Mouse (Mus musculus) cerebellum, postnatal 4 days (tissue): ENCODE measurements at regions not wholly inside any gene's neighbourhood (a gene's known extent, or its start where the extent isn't known, plus 50 kb on each side); places are given as distances from the start of the nearest gene placed in this dataset.
A peak's percentile ranks its signal among the peaks of the same experiment; 100 is the strongest.

Source experiments
- DNase-seq, 2 experiments: peaks; one replicate each; pipeline ENCODE4 v3.0.0; 2022; ENCODE audit warnings: low spot score in 2 of 2, mixed read lengths in 1 of 2

DNA sequence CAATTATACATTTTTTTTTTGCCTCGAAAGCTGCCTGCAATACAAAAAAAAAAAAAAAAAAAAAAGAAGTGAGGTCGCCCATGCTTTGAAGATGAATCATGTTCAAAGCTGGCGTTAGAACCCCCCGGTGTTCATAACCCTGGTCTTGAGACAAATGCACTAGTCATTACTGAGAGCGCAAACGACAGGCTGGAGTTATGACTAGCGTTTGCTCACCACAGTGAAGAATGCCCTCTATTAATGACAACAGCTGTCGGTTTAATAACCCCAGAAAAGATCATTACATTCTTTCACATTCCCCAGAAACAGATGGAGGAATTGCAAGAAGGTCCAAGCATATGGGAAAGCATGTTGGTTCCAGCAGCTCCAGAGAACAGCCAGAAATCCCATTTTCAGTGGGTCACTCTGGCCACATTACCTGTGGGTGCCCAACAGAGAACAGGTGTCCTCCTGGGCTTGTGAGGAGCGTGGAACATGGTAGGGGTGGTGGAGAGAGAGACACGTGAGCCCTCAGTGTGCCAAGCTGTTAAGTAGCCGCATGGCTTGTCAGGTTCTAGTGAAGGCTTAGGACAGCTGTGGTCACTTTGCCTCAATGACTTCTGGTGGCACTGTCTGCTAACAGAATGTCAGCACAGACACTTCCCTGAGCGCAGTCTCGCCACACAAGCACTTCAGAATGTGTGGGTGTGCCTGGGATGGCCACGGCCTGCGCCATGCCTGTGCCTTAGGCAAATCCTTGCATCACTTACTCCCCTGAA lies 60.4 kb downstream of the Aipl1 start:
- DNase-seq: no peak

DNA sequence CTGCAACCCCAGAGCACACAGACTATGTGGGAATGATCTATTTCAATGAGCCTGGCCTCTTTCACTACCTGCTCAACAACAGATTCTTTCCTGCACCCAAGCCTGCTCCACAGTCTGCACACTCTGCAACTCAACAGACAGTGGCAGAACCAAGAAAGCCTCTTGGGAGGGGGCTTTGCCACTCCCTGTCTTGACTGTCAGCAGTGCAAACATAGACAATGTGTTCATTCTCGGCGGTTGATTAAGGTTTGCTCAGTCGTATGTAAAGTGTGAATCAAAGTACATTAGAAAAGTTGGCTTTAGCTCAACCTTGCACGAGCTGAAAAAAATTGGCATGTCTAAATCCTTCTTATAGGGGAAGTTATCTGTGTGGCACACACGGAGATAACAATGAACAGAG lies 66.0 kb downstream of the Aipl1 start:
- no peak for DNase-seq

- DNase-seq: no peak
Measured at GRCm38 (mm10) chr11:71962306-71962705, 75.0 kb downstream of the Aipl1 start.

DNA sequence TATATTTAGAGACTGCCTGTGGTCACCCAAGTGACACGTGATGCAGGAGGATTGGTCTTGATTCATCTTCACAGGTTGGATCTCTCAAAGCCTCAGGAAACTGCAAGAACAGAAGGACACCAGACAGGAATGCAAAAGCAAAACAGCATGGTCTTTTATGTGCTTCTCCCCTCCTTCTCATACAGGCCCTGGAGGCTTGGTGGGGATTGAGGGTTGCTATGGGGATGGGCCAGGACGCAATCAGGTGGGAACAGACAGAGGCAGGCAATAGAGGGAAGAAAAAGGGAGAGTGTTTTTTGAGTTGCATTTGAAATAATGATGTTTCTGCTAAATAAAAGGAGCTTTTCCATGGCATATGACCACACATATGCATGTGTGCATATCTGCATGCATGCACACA lies 84.8 kb downstream of the Aipl1 start:
- DNase-seq: no peak

- no peak for DNase-seq
Measured at GRCm38 (mm10) chr11:71947161-71947560, 90.1 kb downstream of the Aipl1 start.

GRCm38 (mm10) chr11:71945098-71945413 lies 92.3 kb downstream of the Aipl1 start:
- no peak for DNase-seq

- DNase-seq: no peak
Measured at GRCm38 (mm10) chr11:71944398-71945097, 92.8 kb downstream of the Aipl1 start.

DNA sequence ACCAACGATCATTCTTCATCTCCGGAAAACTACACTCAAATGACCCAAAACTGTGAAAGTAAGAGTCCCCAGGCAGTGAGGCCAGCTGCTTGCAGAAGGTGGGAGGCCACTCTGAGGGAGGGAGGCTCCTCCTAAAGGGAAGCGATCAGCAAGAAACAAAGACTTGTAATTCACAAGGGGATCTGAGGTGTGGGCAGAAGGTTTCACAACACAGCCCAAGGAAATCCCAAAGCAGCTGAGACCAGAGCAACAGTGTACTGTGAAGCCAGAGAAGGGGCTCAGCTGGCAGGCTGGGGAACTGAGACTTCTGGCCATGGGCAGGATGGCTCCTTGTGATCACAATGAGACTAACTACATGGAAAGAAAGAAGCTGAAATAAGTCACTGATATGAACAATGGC lies 93.8 kb downstream of the Aipl1 start:
- no peak for DNase-seq

DNA sequence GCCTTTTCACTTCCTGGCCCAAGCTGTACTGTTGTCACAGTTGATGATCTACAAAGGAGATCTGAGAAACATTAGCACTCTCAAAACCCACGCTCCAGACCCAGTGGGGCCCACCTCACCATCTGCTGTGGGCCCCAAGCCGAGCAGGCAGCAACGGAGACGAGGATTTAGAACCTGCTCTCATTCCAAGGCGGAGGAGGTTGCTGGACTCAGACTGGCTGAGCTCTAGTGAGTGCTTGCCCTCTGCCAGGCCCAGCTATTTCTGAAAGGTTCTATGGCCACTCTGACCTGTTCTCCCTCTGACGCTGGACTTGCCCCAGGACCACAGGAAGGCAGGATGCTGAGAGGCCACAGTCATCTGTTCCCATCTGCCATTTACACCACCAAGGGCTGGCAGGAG lies 98.2 kb downstream of the Aipl1 start:
- DNase-seq: no peak

GRCm38 (mm10) chr11:71937108-71937507 lies 100.2 kb downstream of the Aipl1 start:
- no peak for DNase-seq

GRCm38 (mm10) chr11:71929716-71930488 lies 107.4 kb downstream of the Aipl1 start:
- DNase-seq: no peak

- no peak for DNase-seq
Measured at GRCm38 (mm10) chr11:71914665-71915064, 122.6 kb downstream of the Aipl1 start.

DNA sequence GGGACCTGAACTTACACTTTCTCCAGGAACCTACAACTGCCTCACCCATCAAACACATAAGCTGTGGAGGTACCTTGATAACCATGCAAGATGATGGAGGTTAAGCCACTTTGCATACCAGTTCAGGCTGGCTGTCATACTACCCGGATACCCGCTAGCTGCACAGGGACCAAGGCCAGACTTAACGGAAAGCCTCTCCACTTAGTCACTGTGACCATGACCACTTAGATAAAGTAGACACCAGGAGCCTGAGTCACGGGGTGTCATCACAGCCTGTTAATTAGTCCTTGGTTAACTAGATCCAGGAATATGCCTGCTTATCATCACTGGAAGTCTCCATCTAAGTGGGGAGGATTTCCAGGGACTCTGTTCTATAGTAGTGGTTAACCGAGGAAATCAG lies 124.7 kb downstream of the Aipl1 start:
- no peak for DNase-seq

DNA sequence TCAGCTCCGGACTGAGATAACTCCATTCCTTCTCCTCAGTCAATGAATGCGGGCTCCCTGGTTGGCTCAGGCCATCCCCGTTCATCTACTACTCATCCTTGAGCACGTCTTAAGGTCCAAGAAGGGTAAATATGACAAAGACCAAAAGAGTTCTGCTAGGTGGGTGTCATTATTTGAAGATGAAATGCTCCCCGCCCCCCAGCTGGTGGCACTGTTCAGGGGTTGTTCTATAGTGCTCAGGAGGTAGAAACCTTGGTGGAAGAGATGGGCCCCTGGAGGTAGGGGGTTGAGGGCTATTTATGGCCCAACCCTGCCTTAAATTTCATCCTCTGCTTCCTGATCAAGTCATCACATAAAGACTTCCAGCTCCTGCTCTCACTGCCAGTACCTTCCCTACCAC lies 126.0 kb downstream of the Aipl1 start:
- no peak for DNase-seq

GRCm38 (mm10) chr11:71908616-71909015 lies 128.7 kb downstream of the Aipl1 start:
- no peak for DNase-seq

DNA sequence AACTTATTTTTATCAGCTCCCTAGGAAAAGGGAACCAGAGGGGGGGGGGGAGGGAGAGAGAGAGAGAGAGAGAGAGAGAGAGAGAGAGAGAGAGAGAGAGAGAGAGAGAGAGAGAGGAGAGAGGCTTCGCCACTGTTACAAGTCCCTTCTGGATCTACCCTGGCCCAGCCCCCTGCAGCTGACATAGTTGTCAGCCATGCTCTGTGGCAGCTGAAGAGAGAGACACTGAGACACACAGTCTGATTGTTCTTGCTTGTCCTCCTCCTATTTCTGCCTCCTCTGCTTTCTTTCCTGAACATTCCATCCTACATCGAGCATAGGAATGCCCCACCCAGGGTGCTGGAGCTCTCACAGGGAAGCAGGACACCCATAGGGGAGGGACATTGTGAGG lies 134.3 kb downstream of the Aipl1 start:
- DNase-seq: no peak

GRCm38 (mm10) chr11:71902304-71903019 lies 134.8 kb downstream of the Aipl1 start:
- DNase-seq: peak in 1 of 2 experiments; percentile 31

DNA sequence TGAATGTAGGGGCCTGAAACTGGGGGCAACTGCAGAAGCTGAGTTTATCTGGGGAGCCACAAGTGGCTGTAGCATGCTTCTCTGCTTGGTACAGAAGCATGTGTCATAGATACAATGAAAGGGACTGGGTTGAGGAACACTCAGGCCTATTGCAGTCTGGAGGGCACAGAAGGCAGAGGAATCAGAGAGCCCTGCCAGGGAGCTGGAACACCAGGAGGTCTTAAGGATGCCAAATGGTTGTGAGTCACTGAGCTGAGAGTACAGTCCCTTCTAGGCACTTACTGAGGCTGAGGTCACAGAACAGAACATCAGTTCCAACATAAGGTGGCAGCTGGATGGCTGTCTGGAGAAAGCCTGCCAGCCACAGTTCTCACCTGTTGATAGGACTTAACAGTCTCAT lies 136.5 kb downstream of the Aipl1 start:
- DNase-seq: no peak

DNA sequence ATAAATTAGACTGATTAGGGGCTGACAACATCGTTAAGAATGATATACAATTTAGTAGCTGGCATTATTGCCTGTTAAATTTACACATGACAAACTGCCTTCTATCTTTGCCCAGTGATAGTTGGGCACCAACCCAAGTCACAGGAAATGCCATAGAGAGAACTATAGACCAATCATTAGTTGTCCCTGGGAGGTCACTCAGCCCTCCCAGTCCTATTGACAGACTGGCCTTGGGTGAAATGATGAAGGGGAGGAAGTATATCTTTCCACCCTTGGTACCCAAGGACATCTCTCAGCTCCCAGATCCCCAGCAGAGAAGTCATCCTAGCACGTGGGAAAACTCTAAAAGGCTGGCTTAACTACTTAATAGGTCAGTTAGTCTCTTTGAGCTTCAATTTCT lies 139.8 kb downstream of the Aipl1 start:
- DNase-seq: no peak

DNA sequence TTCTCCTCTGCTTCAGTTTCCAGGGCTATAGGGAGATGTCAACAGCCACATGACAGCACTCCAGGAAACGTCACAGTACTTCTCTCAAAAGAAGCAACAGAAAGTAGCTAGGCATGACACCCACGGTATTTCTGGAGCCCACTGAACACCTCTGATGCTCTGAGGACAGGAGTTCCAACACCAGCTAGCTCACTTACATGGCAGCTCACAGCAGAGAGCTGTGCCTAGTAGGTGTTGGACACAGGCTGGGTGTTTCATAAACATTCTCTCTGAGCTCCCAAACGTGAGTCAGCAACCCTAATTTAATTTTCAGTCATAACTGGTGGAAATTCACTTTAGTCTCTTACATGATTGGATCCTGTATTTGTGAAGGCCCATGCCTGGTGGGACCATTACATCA lies 140.2 kb downstream of the Aipl1 start:
- DNase-seq: no peak

DNA sequence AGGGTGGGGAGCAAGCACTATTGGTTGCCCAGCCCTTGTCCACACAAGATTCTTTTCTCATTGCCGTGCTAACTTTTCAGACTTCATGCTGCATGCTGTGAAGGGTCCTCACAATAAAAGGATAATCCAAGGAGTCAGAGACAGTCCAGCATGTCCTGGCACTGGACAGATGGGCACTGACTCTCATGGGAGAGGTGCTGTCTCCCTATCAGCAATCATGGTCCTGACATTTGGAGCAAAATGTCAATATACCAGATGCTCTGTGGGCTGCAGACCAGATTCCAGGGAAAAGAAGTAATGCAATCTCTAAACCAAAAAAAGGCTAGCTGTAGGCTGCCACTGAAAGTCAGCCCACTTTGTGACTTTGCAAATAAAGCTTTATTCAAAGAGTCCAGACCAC lies 141.5 kb downstream of the Wscd1 start:
- no peak for DNase-seq

- no peak for DNase-seq
Measured at GRCm38 (mm10) chr11:71889161-71889560, 139.4 kb downstream of the Wscd1 start.
